Mouse (Mus musculus): ENCODE measurements at regions not wholly inside any gene's neighbourhood (a gene's known extent, or its start where the extent isn't known, plus 50 kb on each side); places are given as distances from the start of the nearest gene placed in this dataset.
"Not testable (repeated sequence)": the region's sequence is repeated elsewhere in the genome, so short reads cannot be mapped to it uniquely, and the experiment has no call there.

DNA sequence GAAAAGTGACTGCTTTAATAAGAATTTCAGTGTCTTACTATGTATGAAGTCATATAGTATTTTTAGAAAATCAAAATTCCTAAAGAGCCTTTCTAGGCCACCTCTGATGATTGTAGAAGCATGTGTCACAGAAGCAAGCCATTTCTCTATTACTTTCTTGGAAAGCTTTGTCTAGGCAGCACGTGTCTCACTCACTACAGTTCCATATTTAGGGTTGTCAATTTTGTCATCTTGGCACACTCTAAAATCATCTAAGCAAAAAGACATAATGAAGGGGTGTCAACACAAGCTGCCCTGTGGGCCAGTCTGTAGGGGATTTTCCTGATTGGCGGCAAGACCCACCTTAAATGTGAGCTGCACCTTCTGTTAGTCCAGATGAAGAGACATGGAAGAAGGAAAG is 723.1 kb upstream of the Brinp1 start:
- no peak for DNase-seq (ENCODE audit: low spot score in 2 of 2)

DNA sequence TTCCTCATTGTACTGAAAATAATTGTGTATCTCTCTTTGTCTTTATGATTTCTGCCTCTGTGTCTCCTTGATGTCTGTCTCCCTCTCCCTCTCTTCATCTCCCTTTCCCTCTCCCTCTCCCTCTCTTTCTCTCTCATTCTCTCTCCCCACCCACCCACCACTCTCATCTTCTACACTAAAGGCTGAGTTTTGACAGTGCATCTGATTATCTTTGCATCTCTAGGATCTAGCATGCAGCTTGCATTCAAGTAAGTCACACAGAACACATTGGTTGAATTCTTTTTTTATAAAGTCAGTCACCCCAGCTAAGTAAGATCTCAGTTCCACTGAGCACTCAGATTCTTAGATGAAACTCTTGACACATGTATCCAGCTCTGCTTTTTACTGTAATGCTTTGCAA is 719.3 kb upstream of the Brinp1 start:
- DNase-seq (ENCODE audit: low spot score in 2 of 2) = no peak

- no peak for DNase-seq (ENCODE audit: low spot score in 2 of 2)
These were observed 674.7 kb upstream of the Brinp1 start for GRCm38 (mm10) chr4:69628908-69629307.

DNA sequence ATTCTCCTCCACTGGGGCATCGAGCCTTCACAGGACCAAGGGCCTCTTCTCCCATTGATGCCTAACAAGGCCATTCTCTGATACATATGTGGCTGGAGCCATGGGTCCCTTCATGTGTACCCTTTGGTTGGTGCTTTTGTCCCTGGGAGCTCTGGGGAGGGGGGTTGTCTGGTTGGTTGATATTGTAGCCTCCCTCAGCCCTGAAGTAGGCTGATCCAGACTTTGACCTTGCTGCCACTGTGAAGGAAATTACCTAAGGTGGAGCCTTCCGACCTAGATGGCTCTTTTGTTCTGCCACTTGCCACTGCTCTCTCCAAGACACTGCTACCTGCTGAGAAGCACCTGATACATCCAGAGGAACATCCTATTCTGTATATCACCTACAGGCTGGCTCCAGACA is 672.2 kb upstream of the Brinp1 start:
- DNase-seq (ENCODE audit: low spot score in 2 of 2) = not testable (repeated sequence)

DNA sequence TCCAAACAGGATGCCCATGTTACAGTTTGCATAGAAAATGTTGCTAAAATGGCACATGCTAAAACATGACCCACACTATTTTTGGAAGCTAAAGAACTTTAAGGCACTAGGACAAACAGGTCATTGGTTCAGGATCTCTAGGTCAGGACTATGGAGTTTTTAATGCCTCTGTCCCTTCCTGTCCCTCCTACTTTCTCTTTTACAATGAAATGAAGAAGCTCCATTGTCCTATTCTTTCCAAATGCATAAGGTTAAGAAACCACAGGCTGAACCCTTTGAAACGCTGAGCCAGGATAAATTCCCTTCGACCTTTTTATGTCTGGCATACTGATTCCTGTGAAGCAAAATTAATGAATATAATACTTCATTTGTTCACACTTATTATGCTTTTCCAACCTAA is 671.6 kb upstream of the Brinp1 start:
- DNase-seq (ENCODE audit: low spot score in 2 of 2) = no peak

DNA sequence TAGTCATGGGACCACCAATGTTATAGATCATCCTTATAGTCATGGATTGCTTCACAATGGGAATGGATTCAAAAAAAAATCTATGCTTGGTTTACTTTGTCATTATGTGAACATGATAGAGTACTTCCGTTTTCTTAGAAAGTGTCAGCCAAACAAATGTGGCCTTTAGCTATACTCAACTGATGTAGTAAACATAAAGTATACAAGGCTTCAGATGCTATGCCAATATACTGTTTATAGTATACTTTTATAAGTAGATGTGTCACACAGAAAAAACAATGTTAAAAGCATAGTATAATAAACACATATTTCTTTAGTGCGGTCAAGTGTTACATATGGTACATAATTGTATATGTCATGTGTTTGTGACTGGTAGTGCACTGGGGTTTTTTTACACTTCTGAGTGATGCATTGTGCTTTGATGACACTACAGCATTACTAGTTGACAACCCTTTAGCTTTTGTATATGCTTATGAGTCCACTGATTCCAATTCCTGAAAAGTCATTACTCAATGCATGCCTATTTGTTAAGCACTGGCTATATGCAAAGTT is 666.9 kb upstream of the Brinp1 start:
- DNase-seq (ENCODE audit: low spot score in 2 of 2) = no peak

DNA sequence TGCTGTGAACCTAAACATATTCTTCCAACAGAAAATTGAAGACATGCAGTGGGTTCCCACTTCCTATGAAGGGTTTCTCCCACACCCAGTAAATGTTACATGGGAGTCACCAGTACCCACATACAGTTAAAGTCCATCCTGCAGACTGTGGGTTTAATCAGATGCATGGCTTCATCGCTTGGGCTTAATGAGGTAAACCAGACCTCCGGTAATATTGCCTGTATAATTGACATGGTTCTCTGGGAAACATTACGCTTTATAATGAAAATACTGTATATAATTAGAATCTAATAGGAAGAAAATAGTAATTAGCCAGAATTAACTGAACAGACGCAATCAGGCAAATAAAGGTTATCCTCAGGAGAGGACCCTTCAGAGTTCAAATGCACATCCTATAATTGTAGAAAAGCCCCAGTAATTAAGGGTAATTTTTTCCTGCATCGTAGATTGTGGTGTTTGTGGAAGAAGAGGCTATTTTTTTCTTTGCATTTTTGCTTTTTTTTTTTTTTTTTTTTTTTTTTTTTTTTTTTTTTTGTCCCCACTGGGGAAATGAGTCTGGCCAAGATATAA is 664.0 kb upstream of the Brinp1 start:
- DNase-seq (ENCODE audit: low spot score in 2 of 2) = no peak

- DNase-seq (ENCODE audit: low spot score in 2 of 2) = no peak
These were observed 660.7 kb upstream of the Brinp1 start for GRCm38 (mm10) chr4:69614901-69615300.

DNA sequence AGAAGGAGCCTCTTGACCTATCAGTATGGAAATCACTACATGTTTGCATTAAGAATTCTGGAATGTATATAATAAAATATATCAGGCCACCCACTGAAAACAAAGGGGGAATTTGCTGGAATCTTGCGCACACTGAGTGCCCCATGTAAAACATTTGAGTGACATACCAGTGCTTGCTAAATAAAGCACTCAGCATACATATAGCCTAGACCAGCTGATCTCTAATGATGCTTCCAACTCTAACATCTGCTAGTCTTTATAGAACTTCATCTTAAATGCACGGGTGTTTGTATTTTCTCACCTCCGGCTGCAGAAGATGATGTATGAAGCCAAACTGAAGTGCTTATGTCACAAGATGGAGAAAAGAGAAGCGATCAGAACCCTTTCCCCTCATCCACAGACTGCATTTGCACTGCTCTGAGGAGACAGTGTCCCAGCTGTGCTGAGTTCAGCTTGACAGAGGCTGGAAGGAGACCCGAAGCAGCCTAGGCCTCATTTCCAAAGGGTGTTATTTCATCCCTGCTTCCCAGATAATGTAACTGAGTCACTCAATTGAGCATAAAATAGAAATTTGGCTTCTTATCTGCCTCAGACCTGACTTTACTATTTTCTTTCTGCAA is 657.6 kb upstream of the Brinp1 start:
- no peak for DNase-seq (ENCODE audit: low spot score in 2 of 2)

GRCm38 (mm10) chr4:69608885-69609284 is 654.7 kb upstream of the Brinp1 start:
- no peak for DNase-seq (ENCODE audit: low spot score in 2 of 2)

DNA sequence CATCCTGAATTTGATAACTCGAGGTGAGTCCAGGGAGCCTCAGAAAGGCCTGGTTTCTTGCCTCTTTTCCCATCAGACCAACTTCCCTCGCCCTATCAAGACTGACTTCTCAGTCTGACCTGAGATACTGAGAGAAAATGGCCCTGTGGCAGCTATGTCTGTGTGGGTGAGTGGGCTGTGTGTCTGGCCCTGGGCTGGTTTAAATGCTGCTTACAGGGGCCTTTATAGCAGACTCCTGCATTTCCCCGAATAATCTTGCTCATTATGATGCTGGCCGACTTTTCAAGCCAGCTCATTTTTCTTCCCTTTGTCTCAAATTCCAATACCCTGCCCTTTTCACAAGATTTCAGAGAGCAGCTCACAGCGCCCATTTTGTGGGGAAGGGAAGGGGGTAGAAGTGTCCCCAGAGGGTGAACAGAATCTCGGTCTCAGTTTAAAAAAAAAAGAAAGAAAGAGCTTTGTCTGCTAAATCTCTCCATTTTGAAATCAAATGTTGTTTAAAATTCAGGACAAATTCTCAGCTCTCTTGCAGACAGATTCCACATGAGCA is 642.9 kb upstream of the Brinp1 start:
- no peak for DNase-seq (ENCODE audit: low spot score in 2 of 2)

DNA sequence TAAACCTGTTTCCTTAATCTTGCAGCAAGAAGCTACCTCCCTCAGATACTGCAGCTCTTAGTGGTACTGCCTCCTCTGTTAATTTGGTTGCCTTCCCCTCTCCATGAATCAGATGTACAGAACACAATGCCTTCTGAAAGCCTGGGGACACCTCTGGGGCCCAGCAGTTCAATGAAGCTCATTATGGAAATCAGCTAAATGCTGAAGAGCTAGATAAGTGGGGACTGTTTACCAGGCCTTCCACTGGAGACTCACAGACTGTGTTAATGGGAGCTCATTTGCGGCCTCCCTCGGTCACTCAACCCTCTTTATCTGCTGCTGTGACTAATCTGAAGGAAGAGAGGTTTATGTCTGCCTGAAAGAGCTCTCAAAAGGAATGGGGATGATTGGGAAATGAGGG is 639.8 kb upstream of the Brinp1 start:
- no peak for DNase-seq (ENCODE audit: low spot score in 2 of 2)

- no peak for DNase-seq (ENCODE audit: low spot score in 2 of 2)
These were observed 622.1 kb upstream of the Brinp1 start for GRCm38 (mm10) chr4:69576256-69576655.

GRCm38 (mm10) chr4:69548104-69548503 is 593.9 kb upstream of the Brinp1 start:
- DNase-seq (ENCODE audit: low spot score in 2 of 2) = no peak

GRCm38 (mm10) chr4:69538172-69538908 is 584.1 kb upstream of the Brinp1 start:
- peak; percentile 1 to 22 for DNase-seq (ENCODE audit: low spot score in 2 of 2)

DNA sequence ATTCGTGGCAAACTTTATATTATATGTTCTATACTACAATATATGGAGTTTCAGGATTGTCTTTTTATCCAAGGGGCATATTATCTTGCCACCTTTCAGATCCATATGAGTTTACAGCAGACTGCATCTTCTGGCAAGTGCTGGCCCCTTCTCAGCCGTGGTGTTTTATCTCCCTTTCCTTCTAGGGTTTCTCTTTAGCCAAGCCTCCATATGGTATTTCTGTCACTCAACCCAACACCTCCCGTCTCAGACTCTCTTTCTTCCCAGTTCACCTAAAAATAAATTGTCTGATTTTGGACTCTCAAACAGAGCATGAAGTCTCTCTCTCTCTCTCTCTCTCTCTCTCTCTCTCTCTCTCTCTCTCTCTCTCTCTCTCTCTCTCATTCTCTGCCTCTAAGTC is 578.9 kb upstream of the Brinp1 start:
- no peak for DNase-seq (ENCODE audit: low spot score in 2 of 2)

DNA sequence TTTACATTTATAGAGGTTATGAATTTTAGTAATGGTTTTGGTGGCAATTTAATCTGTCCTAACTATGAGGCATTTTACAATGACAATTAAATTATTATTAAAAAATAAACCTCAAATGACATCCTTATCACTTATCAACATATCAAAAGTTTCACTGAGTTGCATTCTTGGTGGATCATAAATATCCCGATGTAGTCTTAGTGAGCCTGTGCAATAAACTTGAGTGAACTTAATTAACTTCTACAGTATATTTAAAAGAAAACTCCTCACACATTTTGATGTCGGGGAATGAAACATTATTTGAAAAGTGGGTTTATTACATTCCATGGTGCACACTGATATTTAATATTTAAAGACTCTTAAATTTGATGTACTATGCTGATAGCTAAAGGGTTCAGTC is 568.9 kb upstream of the Brinp1 start:
- DNase-seq (ENCODE audit: low spot score in 2 of 2) = no peak

GRCm38 (mm10) chr4:69508281-69508680 is 554.1 kb upstream of the Brinp1 start:
- DNase-seq (ENCODE audit: low spot score in 2 of 2) = no peak

DNA sequence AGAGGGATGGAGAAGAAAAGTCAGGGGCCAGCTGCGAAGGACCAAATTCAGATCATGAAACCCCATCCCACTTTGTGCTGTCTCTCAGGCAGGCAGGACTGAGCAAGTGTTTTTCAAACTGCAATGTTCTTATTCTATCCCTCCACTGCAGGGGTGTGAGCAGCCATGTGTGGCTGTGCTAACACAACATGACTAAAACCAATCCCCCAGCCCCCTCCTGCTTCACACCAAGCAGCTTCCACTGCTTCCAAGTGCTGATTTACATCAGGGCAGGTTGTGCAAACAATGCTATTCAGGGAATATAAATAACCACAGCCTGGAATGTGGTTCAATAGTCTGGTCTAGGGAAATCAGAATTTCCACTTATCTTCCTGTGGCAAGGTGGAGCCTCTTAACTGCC is 517.0 kb upstream of the Brinp1 start:
- DNase-seq (ENCODE audit: low spot score in 2 of 2) = no peak

GRCm38 (mm10) chr4:69459990-69460389 is 505.8 kb upstream of the Brinp1 start:
- DNase-seq (ENCODE audit: low spot score in 2 of 2) = no peak

- DNase-seq (ENCODE audit: low spot score in 2 of 2) = no peak
These were observed 502.2 kb upstream of the Brinp1 start for GRCm38 (mm10) chr4:69456420-69456819.

DNA sequence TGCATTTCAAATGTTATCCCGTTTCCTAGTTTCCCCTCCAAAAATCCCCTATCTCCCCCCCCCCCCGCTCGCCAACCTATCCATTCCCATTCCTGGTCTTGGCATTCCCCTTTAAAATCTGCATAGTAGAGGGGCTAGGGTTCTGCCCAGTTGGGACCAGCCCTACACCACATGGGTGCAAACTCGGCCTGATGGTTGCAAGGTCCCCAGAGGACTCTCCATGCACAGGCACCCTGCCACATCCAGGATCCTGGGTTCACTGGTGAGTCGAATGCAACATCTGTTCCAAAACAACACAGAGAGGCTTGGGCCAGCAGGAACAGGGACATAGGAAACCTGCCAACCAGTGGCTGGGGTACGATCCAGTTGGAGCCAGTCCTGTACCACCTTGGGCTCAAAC is 492.0 kb upstream of the Brinp1 start:
- DNase-seq (ENCODE audit: low spot score in 2 of 2) = no peak

- no peak for DNase-seq (ENCODE audit: low spot score in 2 of 2)
These were observed 489.8 kb upstream of the Brinp1 start for GRCm38 (mm10) chr4:69443956-69444355.
